Mouse (Mus musculus): ENCODE measurements around the gene Dcaf5. TPM values are rescaled to one million over a fixed set of nuclear protein-coding genes. Genes with fewer than 3 reads are reported as not detected.
A peak's percentile ranks its signal among the peaks of the same experiment; 100 is the strongest.

The Dcaf5 gene
- polyA plus RNA-seq, 1 experiment from 2014 or later, result 15.4 TPM

GRCm38 (mm10) chr12:80444525-80445109 is 8.2 kb upstream of the Dcaf5 start:
- Histone ChIP-seq H3K4me2 (no peak overlapping the region), H3K9me3 (no peaks in the 10 kb centered on the region), H3K9ac (no peak overlapping the region), H3K4me3 (no peak overlapping the region), H3K36me3 (no peaks in the 10 kb centered on the region), H3K27ac (no peak overlapping the region), H3K27me3 (no peaks in the 10 kb centered on the region), H3K4me1 (no peaks in the 10 kb centered on the region)
- ATAC-seq (ENCODE audit: insufficient number of reproducible peaks, low FRiP score, low TSS enrichment, low read depth), result no peak
- 83% methylated on average over 9 of the region's 9 CpGs for WGBS

GRCm38 (mm10) chr12:80440957-80441356 is 4.6 kb upstream of the Dcaf5 start:
- Histone ChIP-seq H3K27me3 (no peaks in the 10 kb centered on the region), H3K4me2 (no peak overlapping the region), H3K9ac (no peak overlapping the region), H3K36me3 (no peaks in the 10 kb centered on the region), H3K9me3 (no peaks in the 10 kb centered on the region), H3K4me1 (peaks cover 4% of the 10 kb centered on the region; the same call in 1 of the 2 replicates), H3K4me3 (no peak overlapping the region), H3K27ac (no peak overlapping the region)
- WGBS, result 64% methylated on average over 2 of the region's 2 CpGs
- ATAC-seq (ENCODE audit: insufficient number of reproducible peaks, low FRiP score, low TSS enrichment, low read depth), result no peak

- WGBS, result 31% methylated on average over 4 of the region's 4 CpGs
- Histone ChIP-seq H3K4me1 (peaks cover 15% of the 10 kb centered on the region; the same call in 1 of the 2 replicates), H3K4me3 (peak overlapping the region; percentile 85), H3K36me3 (no peaks in the 10 kb centered on the region), H3K27ac (peak overlapping the region; percentile 96), H3K4me2 (peak overlapping the region; percentile 77), H3K9ac (peak overlapping the region; percentile 84), H3K9me3 (no peaks in the 10 kb centered on the region), H3K27me3 (no peaks in the 10 kb centered on the region)
- ATAC-seq (ENCODE audit: insufficient number of reproducible peaks, low FRiP score, low TSS enrichment, low read depth), result no peak
Measured at GRCm38 (mm10) chr12:80437051-80437675, 762 bp upstream of the Dcaf5 start.

GRCm38 (mm10) chr12:80435887-80436286 is 514 bp downstream of the Dcaf5 start:
- no peaks in the 10 kb centered on the region for H3K36me3 ChIP-seq
- H3K4me2 ChIP-seq, result peak overlapping the region; percentile 77
- H3K4me1 ChIP-seq, result peaks cover 15% of the 10 kb centered on the region; the same call in 1 of the 2 replicates
- H3K27me3 ChIP-seq, result no peaks in the 10 kb centered on the region
- H3K27ac ChIP-seq, result peak overlapping the region; percentile 96
- peak overlapping the region; percentile 85 for H3K4me3 ChIP-seq
- peak overlapping the region; percentile 84 for H3K9ac ChIP-seq
- 2% methylated on average over 6 of the region's 10 CpGs for WGBS
- 0 out of 2 replicates have a peak, but pooled peaks have one; percentile 17 for ATAC-seq (ENCODE audit: insufficient number of reproducible peaks, low FRiP score, low TSS enrichment, low read depth)
- no peaks in the 10 kb centered on the region for H3K9me3 ChIP-seq

- Histone ChIP-seq H3K36me3 (no peaks in the 10 kb centered on the region), H3K4me1 (peaks cover 15% of the 10 kb centered on the region; the same call in 1 of the 2 replicates), H3K27me3 (no peaks in the 10 kb centered on the region), H3K27ac (peak overlapping the region; percentile 96), H3K9ac (peak overlapping the region; percentile 84), H3K4me2 (peak overlapping the region; percentile 77), H3K9me3 (no peaks in the 10 kb centered on the region), H3K4me3 (peak overlapping the region; percentile 85)
- peak; percentile 72 for ATAC-seq (ENCODE audit: insufficient number of reproducible peaks, low FRiP score, low TSS enrichment, low read depth)
- under 1% methylated on average over 60 of the region's 64 CpGs for WGBS
Measured at GRCm38 (mm10) chr12:80434961-80435691, 1.3 kb downstream of the Dcaf5 start.

GRCm38 (mm10) chr12:80434601-80434960 is 1.8 kb downstream of the Dcaf5 start:
- Histone ChIP-seq H3K4me2 (peak overlapping the region; percentile 77), H3K9ac (peak overlapping the region; percentile 84), H3K4me3 (peak overlapping the region; percentile 85), H3K4me1 (peaks cover 15% of the 10 kb centered on the region; the same call in 1 of the 2 replicates), H3K36me3 (no peaks in the 10 kb centered on the region), H3K9me3 (no peaks in the 10 kb centered on the region), H3K27ac (peak overlapping the region; percentile 96), H3K27me3 (no peaks in the 10 kb centered on the region)
- 5% methylated on average over 8 of the region's 10 CpGs for WGBS
- no peak for ATAC-seq (ENCODE audit: insufficient number of reproducible peaks, low FRiP score, low TSS enrichment, low read depth)

- Histone ChIP-seq H3K9ac (no peak overlapping the region), H3K36me3 (peaks cover 8% of the 10 kb centered on the region), H3K27ac (no peak overlapping the region), H3K4me1 (peaks cover 15% of the 10 kb centered on the region; the same call in 1 of the 2 replicates), H3K9me3 (no peaks in the 10 kb centered on the region), H3K4me2 (no peak overlapping the region), H3K27me3 (no peaks in the 10 kb centered on the region), H3K4me3 (no peak overlapping the region)
- no peak for ATAC-seq (ENCODE audit: insufficient number of reproducible peaks, low FRiP score, low TSS enrichment, low read depth)
- WGBS, result 62% methylated on average over 4 of the region's 4 CpGs
Measured at GRCm38 (mm10) chr12:80433266-80433665, 3.1 kb downstream of the Dcaf5 start.

GRCm38 (mm10) chr12:80427683-80428082 is 8.7 kb downstream of the Dcaf5 start:
- ATAC-seq (ENCODE audit: insufficient number of reproducible peaks, low FRiP score, low TSS enrichment, low read depth), result no peak

GRCm38 (mm10) chr12:80415100-80415499 is 21.3 kb downstream of the Dcaf5 start:
- Histone ChIP-seq H3K9me3 (no peaks in the 10 kb centered on the region), H3K4me1 (no peaks in the 10 kb centered on the region), H3K27me3 (no peaks in the 10 kb centered on the region), H3K4me2 (no peak overlapping the region), H3K9ac (no peak overlapping the region), H3K36me3 (peaks cover 45% of the 10 kb centered on the region), H3K4me3 (no peak overlapping the region), H3K27ac (no peak overlapping the region)
- no peak for ATAC-seq (ENCODE audit: insufficient number of reproducible peaks, low FRiP score, low TSS enrichment, low read depth)
- WGBS, result 93% methylated on average over 2 of the region's 2 CpGs

More at GRCm38 (mm10) chr12:80427683-80428082, 8.7 kb downstream of the Dcaf5 start:
- no peak overlapping the region for H3K4me2 ChIP-seq
- H3K9ac ChIP-seq, result no peak overlapping the region
- WGBS, result 92% methylated on average over 3 of the region's 3 CpGs
- no peak overlapping the region for H3K27ac ChIP-seq
- H3K9me3 ChIP-seq, result no peaks in the 10 kb centered on the region
- no peaks in the 10 kb centered on the region for H3K4me1 ChIP-seq
- no peak overlapping the region for H3K4me3 ChIP-seq
- no peaks in the 10 kb centered on the region for H3K27me3 ChIP-seq
- peaks cover 28% of the 10 kb centered on the region for H3K36me3 ChIP-seq

- H3K4me3 ChIP-seq, result no peak overlapping the region
- H3K27me3 ChIP-seq, result no peaks in the 10 kb centered on the region
- H3K9me3 ChIP-seq, result no peaks in the 10 kb centered on the region
- no peaks in the 10 kb centered on the region; the same call in 1 of the 2 replicates for H3K4me1 ChIP-seq
- no peak overlapping the region for H3K27ac ChIP-seq
- no peak overlapping the region for H3K4me2 ChIP-seq
- peaks cover 39% of the 10 kb centered on the region for H3K36me3 ChIP-seq
- no peak for ATAC-seq (ENCODE audit: insufficient number of reproducible peaks, low FRiP score, low TSS enrichment, low read depth)
- WGBS, result 87% methylated on average over 8 of the region's 8 CpGs
- H3K9ac ChIP-seq, result no peak overlapping the region
Measured at GRCm38 (mm10) chr12:80410855-80411254, 25.5 kb downstream of the Dcaf5 start.

GRCm38 (mm10) chr12:80407824-80408223 is 28.6 kb downstream of the Dcaf5 start:
- no peak overlapping the region for H3K4me2 ChIP-seq
- H3K9ac ChIP-seq, result no peak overlapping the region
- no peak overlapping the region for H3K27ac ChIP-seq
- peaks cover 40% of the 10 kb centered on the region; the same call in 1 of the 2 replicates for H3K36me3 ChIP-seq
- ATAC-seq (ENCODE audit: insufficient number of reproducible peaks, low FRiP score, low TSS enrichment, low read depth), result no peak
- no peak overlapping the region for H3K4me3 ChIP-seq
- no peaks in the 10 kb centered on the region for H3K27me3 ChIP-seq
- no peaks in the 10 kb centered on the region for H3K9me3 ChIP-seq
- 58% methylated on average over 3 of the region's 3 CpGs for WGBS
- no peaks in the 10 kb centered on the region; the same call in 1 of the 2 replicates for H3K4me1 ChIP-seq

GRCm38 (mm10) chr12:80406650-80407049 is 29.8 kb downstream of the Dcaf5 start:
- no peak for ATAC-seq (ENCODE audit: insufficient number of reproducible peaks, low FRiP score, low TSS enrichment, low read depth)
- no peak overlapping the region for H3K4me2 ChIP-seq
- H3K4me3 ChIP-seq, result no peak overlapping the region
- no peaks in the 10 kb centered on the region for H3K27me3 ChIP-seq
- peaks cover 47% of the 10 kb centered on the region for H3K36me3 ChIP-seq
- H3K27ac ChIP-seq, result no peak overlapping the region
- WGBS, result 50% methylated on average over 3 of the region's 3 CpGs
- no peak overlapping the region for H3K9ac ChIP-seq
- H3K4me1 ChIP-seq, result no peaks in the 10 kb centered on the region; the same call in 1 of the 2 replicates
- no peaks in the 10 kb centered on the region for H3K9me3 ChIP-seq

Data from limb, embryonic 15.5 days (tissue).